Mouse (Mus musculus) cerebellum, adult 11-12 months (tissue): ENCODE measurements around the gene Fam240a.

Experiments
- DNase-seq: peaks from one replicate; pipeline ENCODE4 v3.0.0; 2022

Gene Fam240a

GRCm38 (mm10) chr9:110945343-110945742 is 28.7 kb upstream of the Fam240a start:
- DNase-seq: no peak

- DNase-seq: no peak
Observed at GRCm38 (mm10) chr9:110944265-110944664, 27.6 kb upstream of the Fam240a start.

GRCm38 (mm10) chr9:110937506-110938490 is 21.1 kb upstream of the Fam240a start:
- DNase-seq: no peak

GRCm38 (mm10) chr9:110935941-110936340 is 19.3 kb upstream of the Fam240a start:
- DNase-seq: no peak

GRCm38 (mm10) chr9:110933850-110934437 is 17.3 kb upstream of the Fam240a start:
- DNase-seq: peak; percentile 57

GRCm38 (mm10) chr9:110931573-110931972 is 14.9 kb upstream of the Fam240a start:
- no peak for DNase-seq

GRCm38 (mm10) chr9:110922759-110923158 is 6.1 kb upstream of the Fam240a start:
- DNase-seq: no peak

GRCm38 (mm10) chr9:110920665-110921419 is 4.2 kb upstream of the Fam240a start:
- DNase-seq: no peak

- DNase-seq: no peak
Observed at GRCm38 (mm10) chr9:110915466-110915865, 1.2 kb downstream of the Fam240a start.

GRCm38 (mm10) chr9:110914631-110915236 is 1.9 kb downstream of the Fam240a start:
- DNase-seq: no peak

GRCm38 (mm10) chr9:110909371-110909967 is 7.2 kb downstream of the Fam240a start:
- no peak for DNase-seq

GRCm38 (mm10) chr9:110908631-110909016 is 8.0 kb downstream of the Fam240a start:
- no peak for DNase-seq

- no peak for DNase-seq
Observed at GRCm38 (mm10) chr9:110907838-110908630, 8.6 kb downstream of the Fam240a start.

- no peak for DNase-seq
Observed at GRCm38 (mm10) chr9:110907201-110907837, 9.3 kb downstream of the Fam240a start.

- DNase-seq: no peak
Observed at GRCm38 (mm10) chr9:110902271-110902670, 14.4 kb downstream of the Fam240a start.

GRCm38 (mm10) chr9:110901204-110901603 is 15.5 kb downstream of the Fam240a start:
- no peak for DNase-seq

GRCm38 (mm10) chr9:110899451-110900008 is 17.1 kb downstream of the Fam240a start:
- no peak for DNase-seq

- no peak for DNase-seq
Observed at GRCm38 (mm10) chr9:110896595-110896994, 20.1 kb downstream of the Fam240a start.

GRCm38 (mm10) chr9:110895994-110896393 is 20.7 kb downstream of the Fam240a start:
- DNase-seq: no peak

GRCm38 (mm10) chr9:110895507-110895906 is 21.2 kb downstream of the Fam240a start:
- no peak for DNase-seq

- no peak for DNase-seq
Observed at GRCm38 (mm10) chr9:110893429-110893828, 23.2 kb downstream of the Fam240a start.
